Mouse (Mus musculus): ENCODE results near the gene Vpreb2.

DNA sequence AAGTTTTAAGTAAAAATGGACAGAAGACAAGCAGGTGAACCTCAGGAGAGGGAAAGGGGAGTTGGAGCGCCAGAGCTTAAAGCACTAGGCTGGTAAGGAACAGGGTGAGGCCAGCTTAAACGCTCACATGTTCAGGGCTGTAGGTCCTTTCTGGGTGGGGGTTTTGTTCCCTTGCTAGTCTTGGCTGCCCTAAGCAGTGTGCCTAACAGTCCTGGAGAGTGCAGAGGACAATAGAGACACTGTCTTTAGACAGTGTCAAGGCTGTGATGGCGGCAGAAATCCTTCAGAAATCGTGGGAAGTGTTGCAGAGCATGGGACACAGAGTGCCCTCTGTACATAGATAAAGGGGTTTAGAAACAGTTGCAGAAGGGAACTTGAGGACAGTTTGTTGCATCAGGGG, 30.2 kb upstream of the Vpreb2 start:
- TF ChIP-seq CTCF (IDR thresholded peaks at IDR 0.05; ENCODE audit: borderline replicate concordance, control insufficient read depth, extremely low read depth, insufficient read depth, low read length, poor library complexity) (no peak), POLR2A (IDR thresholded peaks at IDR 0.05; ENCODE audit: control insufficient read depth, extremely low read depth, insufficient read depth, low read length, poor library complexity) (no peak)
